Mouse (Mus musculus) left cerebral cortex, postnatal 10 days (tissue): Measurements from ENCODE around the gene Cyp27a1. TPM values are rescaled to one million over a fixed set of nuclear protein-coding genes. Genes with fewer than 3 reads are reported as not detected.

Experiments
- DNase-seq, 2 experiments: peaks; one replicate each; pipeline ENCODE4 v3.0.0; 2021 to 2022; ENCODE audit warnings: low spot score in 2 of 2, mixed read lengths in 1 of 2; ENCODE audit errors: extremely low spot score in 1 of 2
- intact Hi-C: fragments of 180-260 bp; cut with DNase I; formaldehyde crosslinking; loops from one replicate; pipeline ENCODE4 v1.15.1; 2025
- total RNA-seq, 2 experiments: library from RNA; stranded (reverse); gene quantifications; 2 replicates each; pipeline ENCODE4 v1.2.3; 2021

The Cyp27a1 gene
- 1 to 10 TPM in 1 of 2 experiments, under 1 TPM in 1; 0.75 to 1.3 TPM for total RNA-seq

GRCm38 (mm10) chr1:74713099-74713858 lies at the start of gene Cyp27a1:
Gene Cyp27a1, plus strand, starts transcription at chr1:74713574.
- peak in 1 of 2 experiments; percentile 65 for DNase-seq
- intact Hi-C loops = no loop called here

GRCm38 (mm10) chr1:74665153-74665552 lies 48.2 kb upstream of the Cyp27a1 start:
- intact Hi-C loops = no loop called here
- no peak for DNase-seq

DNA sequence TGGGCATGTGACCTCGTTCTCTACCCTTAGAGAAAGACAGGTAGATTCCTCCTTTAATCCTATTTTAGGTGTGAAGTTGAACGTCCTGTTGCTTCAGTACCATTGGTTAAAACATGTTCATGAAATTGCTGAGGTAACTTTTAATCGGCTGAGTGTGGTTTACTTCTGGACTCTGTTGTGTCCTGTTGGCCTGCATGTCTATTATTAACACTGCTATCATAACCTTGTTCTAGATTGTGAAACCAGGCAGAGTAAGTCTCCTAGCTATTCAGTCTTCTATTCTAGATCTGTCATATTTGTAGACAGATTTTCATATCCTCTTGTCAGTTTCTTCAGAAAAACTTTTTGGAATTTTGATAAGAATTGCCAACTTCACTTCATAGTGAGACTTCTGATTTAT lies 45.0 kb upstream of the Cyp27a1 start:
- intact Hi-C loops = no loop called here
- DNase-seq = no peak

DNA sequence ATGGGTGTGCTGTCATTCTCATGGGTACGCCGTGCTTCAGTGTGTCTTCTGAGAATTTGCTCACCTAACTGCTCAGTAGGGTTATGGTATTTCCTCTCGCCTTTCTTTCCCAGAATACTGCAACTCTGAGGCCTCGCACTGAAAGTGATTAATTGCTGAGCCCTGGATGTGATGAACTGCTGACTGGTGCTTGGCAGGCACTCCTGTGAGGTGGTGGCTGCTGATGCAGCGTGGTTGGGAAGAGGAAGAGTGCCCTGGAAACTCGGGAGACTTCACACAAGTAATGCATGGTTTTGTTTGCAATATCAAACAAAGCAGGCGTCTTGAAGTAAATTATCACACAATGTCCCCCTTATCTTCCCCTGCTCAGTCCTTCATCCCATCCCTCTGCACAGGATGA lies 40.6 kb upstream of the Cyp27a1 start:
- intact Hi-C loops = no loop called here
- DNase-seq = no peak

- DNase-seq = no peak
Observed at GRCm38 (mm10) chr1:74676863-74677262, 36.5 kb upstream of the Cyp27a1 start.

GRCm38 (mm10) chr1:74677843-74678242 lies 35.5 kb upstream of the Cyp27a1 start:
- intact Hi-C loops = no loop called here
- DNase-seq = no peak

More at GRCm38 (mm10) chr1:74676863-74677262, 36.5 kb upstream of the Cyp27a1 start:
- intact Hi-C loops = no loop called here

DNA sequence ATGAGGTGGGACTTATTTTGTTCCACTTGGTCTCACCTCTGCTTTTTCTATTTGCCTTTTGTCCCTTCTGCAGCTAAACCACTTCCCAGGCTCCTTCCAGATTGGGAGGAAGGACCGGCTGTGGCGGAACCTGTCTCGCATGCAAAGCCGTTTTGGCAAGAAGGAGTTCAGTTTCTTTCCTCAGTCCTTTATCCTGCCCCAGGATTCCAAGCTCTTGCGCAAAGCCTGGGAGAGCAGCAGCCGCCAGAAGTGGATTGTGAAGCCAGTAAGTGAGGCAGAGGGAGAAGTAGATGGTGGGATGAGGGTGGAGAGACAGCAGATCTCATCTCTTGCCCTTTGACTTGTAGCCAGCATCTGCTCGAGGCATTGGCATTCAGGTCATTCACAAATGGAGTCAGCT lies 26.2 kb upstream of the Cyp27a1 start:
- intact Hi-C loops = no loop called here

DNA sequence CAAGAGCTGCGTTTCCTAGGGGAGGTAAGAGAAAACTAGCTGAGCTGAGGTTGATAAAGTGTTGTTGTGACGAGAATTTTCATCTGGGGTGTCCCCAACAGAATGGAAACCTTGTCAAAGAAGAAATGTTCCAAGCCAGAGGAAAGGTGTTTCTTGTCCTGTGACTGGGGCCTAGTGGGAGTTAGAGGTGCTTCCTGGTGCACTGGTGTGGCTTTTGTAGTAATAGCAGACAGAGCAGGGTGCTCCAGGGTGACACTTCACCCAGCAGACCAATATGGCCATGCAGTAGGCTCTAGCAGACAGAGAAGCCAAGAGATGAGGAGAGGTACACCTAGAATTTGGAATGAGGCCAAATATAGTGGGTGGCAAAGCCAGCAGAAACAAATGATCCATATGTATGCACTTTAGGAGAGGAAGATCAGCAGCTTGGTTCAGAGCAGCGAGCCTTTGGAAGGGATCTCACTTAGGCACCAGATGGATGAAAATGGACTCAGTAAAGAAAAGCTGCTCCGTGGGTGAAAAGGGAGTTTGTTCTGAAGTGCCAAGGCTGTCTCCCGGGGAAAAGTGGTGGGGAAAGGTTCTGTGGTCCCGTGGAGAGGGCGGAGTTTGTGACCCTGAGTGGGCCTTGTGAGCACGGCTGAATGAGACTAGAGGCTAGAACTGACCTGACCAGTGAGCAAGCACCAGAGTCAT lies 19.3 kb upstream of the Cyp27a1 start:
- no peak for DNase-seq
- intact Hi-C loops = no loop called here

More for the DNA sequence above, 26.2 kb upstream of the Cyp27a1 start:
- no peak for DNase-seq

- intact Hi-C loops = no loop called here
- DNase-seq = no peak
Observed at GRCm38 (mm10) chr1:74695836-74696235, 17.5 kb upstream of the Cyp27a1 start.

- DNase-seq = no peak
- intact Hi-C loops = no loop called here
Observed at GRCm38 (mm10) chr1:74697416-74697815, 16.0 kb upstream of the Cyp27a1 start.

- no peak for DNase-seq
- intact Hi-C loops = no loop called here
Observed at GRCm38 (mm10) chr1:74698353-74698752, 15.0 kb upstream of the Cyp27a1 start.

- no peak for DNase-seq
- intact Hi-C loops = no loop called here
Observed at GRCm38 (mm10) chr1:74698791-74699190, 14.6 kb upstream of the Cyp27a1 start.

- DNase-seq = no peak
- intact Hi-C loops = no loop called here
Observed at GRCm38 (mm10) chr1:74702142-74702553, 11.2 kb upstream of the Cyp27a1 start.

DNA sequence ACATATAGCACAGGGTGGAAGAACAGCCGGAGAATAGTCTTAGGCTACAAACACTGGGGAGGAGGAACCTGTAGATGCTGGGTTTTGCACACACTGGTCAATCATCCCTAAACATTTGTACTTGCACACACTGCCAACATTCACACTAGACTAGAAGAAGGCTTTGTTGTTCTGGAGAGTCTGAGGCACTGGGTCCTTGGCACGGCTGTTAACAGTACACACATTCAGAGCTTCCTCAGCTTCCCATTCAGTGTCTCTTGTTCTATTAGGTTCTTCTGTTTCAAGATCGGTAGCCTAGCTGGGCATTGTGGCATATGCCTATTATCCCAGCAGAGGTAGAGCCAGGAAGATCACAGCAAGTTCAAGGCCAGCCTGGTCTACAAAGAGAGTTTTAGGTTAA lies 9.2 kb upstream of the Cyp27a1 start:
- no peak for DNase-seq
- intact Hi-C loops = no loop called here

GRCm38 (mm10) chr1:74705016-74705415 lies 8.4 kb upstream of the Cyp27a1 start:
- intact Hi-C loops = no loop called here
- no peak for DNase-seq

- DNase-seq = no peak
- intact Hi-C loops = no loop called here
Observed at GRCm38 (mm10) chr1:74709566-74709965, 3.8 kb upstream of the Cyp27a1 start.

DNA sequence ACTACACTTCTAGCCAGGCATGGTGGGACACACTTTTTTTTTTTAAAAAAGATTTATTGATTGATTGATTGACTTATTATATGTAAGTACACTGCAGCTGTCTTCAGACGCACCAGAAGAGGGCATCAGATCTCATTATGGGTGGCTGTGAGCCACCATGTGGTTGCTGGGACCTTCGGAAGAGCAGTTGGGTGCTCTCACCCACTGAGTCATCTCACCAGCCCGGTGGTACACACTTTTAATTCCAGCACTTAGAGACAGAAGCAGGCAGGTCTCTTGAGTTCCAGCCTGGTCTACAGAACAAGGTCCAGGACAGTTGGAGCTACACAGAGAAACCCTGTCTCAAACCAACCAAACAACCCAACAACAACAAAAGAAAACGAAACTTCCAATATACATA lies 1.3 kb upstream of the Cyp27a1 start:
- DNase-seq = no peak
- intact Hi-C loops = no loop called here

GRCm38 (mm10) chr1:74712461-74713098 lies 794 bp upstream of the Cyp27a1 start:
- DNase-seq = no peak
- intact Hi-C loops = no loop called here

- intact Hi-C loops = no loop called here
- no peak for DNase-seq
Observed at GRCm38 (mm10) chr1:74713859-74714730, 721 bp downstream of the Cyp27a1 start.
